Mouse (Mus musculus): ENCODE results near the gene Iqsec1.
A peak's percentile ranks its signal among the peaks of the same experiment; 100 is the strongest.

The Iqsec1 gene

GRCm38 (mm10) chr6:90619936-90620335 lies 368.5 kb downstream of the Iqsec1 start:
- no peak for DNase-seq (ENCODE audit: low spot score)

- peak; percentile 28 for DNase-seq (ENCODE audit: low spot score)
These were observed 369.5 kb downstream of the Iqsec1 start for GRCm38 (mm10) chr6:90618821-90619636.

- DNase-seq (ENCODE audit: low spot score) = no peak
These were observed 370.2 kb downstream of the Iqsec1 start for GRCm38 (mm10) chr6:90618274-90618673.

- DNase-seq (ENCODE audit: low spot score) = no peak
These were observed 372.0 kb downstream of the Iqsec1 start for GRCm38 (mm10) chr6:90616481-90616880.

- no peak for DNase-seq (ENCODE audit: low spot score)
These were observed 372.5 kb downstream of the Iqsec1 start for GRCm38 (mm10) chr6:90615991-90616390.

- DNase-seq (ENCODE audit: low spot score) = peak; percentile 15
These were observed 373.1 kb downstream of the Iqsec1 start for GRCm38 (mm10) chr6:90615362-90615761.

- DNase-seq (ENCODE audit: low spot score) = no peak
These were observed 375.2 kb downstream of the Iqsec1 start for GRCm38 (mm10) chr6:90613277-90613676.

GRCm38 (mm10) chr6:90610248-90610647 lies 378.2 kb downstream of the Iqsec1 start:
- DNase-seq (ENCODE audit: low spot score) = no peak

- no peak for DNase-seq (ENCODE audit: low spot score)
These were observed 380.3 kb downstream of the Iqsec1 start for GRCm38 (mm10) chr6:90608186-90608585.

- DNase-seq (ENCODE audit: low spot score) = peak; percentile 42
These were observed 381.3 kb downstream of the Iqsec1 start for GRCm38 (mm10) chr6:90607196-90607595.

- peak; percentile 64 for DNase-seq (ENCODE audit: low spot score)
These were observed 381.9 kb downstream of the Iqsec1 start for GRCm38 (mm10) chr6:90606538-90606937.
